Mouse (Mus musculus): ENCODE measurements around the gene Morc4.

DNA sequence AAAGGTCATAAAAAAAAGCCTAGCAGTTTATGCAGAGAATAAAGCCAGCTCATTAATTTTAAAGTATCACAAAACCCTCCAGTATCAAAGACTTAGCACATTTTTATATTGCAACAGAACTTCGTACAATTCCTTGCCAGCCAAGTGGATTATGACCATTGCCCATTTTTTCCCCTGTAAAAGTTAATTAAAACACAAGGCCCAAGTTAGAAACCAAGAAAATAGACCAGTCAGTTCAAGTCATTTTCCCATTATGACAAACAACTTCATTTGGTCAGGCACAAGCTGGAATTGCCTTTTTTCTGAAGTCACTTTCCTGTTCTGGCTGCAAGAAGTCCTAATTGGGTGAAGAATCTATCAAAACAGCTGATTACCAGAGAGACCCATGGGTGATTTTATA, 46.1 kb downstream of the Morc4 start:
- TF ChIP-seq POLR2A (IDR thresholded peaks at IDR 0.05; ENCODE audit: insufficient read length, low read depth), result no peak
- TF ChIP-seq USF1 (IDR thresholded peaks at IDR 0.05; ENCODE audit: low read depth), result no peak
- no peak for TF ChIP-seq MAX (IDR thresholded peaks at IDR 0.05; ENCODE audit: low read depth)
- TF ChIP-seq E2F4 (IDR thresholded peaks at IDR 0.05; ENCODE audit: insufficient read depth), result no peak
- TF ChIP-seq MYOD1 (IDR thresholded peaks at IDR 0.05; ENCODE audit: control insufficient read depth in 1 of 3, insufficient read length in 2 of 3, low read depth in 2 of 3), result no peak
- TF ChIP-seq POLR2AphosphoS2 (IDR thresholded peaks at IDR 0.05; ENCODE audit: insufficient read length, low read depth), result no peak
- no peak for TF ChIP-seq REST (IDR thresholded peaks at IDR 0.05; ENCODE audit: insufficient read depth, insufficient read length)
- TF ChIP-seq SRF (IDR thresholded peaks at IDR 0.05; ENCODE audit: control insufficient read depth, insufficient read length, low read depth), result no peak
- no peak for TF ChIP-seq MYOG (IDR thresholded peaks at IDR 0.05; ENCODE audit: control insufficient read depth in 1 of 3, insufficient read depth in 1 of 3, insufficient read length in 2 of 3, low read depth in 2 of 3)
